Mouse (Mus musculus) embryo, embryonic 11 days (tissue): Measurements from ENCODE around the gene Rasa3.

ENCODE experiments used
- DNase-seq: peaks from one replicate; pipeline ENCODE4 v3.0.0-alpha.2; 2015

Gene Rasa3

GRCm38 (mm10) chr8:13684131-13684530 is 6.7 kb upstream of the Rasa3 start:
- no peak for DNase-seq

- DNase-seq = no peak
These were observed 779 bp upstream of the Rasa3 start for GRCm38 (mm10) chr8:13678182-13678581.

GRCm38 (mm10) chr8:13676701-13677412 is 546 bp downstream of the Rasa3 start:
- peak; percentile 76 for DNase-seq

GRCm38 (mm10) chr8:13676302-13676700 is 1.1 kb downstream of the Rasa3 start:
- peak; percentile 73 for DNase-seq

- no peak for DNase-seq
These were observed 1.9 kb downstream of the Rasa3 start for GRCm38 (mm10) chr8:13675524-13675923.

- DNase-seq = no peak
These were observed 2.3 kb downstream of the Rasa3 start for GRCm38 (mm10) chr8:13675121-13675520.

- peak; percentile 25 for DNase-seq
These were observed 3.0 kb downstream of the Rasa3 start for GRCm38 (mm10) chr8:13674294-13675010.

- DNase-seq = no peak
These were observed 4.2 kb downstream of the Rasa3 start for GRCm38 (mm10) chr8:13673215-13673614.

GRCm38 (mm10) chr8:13671246-13672003 is 6.0 kb downstream of the Rasa3 start:
- no peak for DNase-seq

- no peak for DNase-seq
These were observed 7.4 kb downstream of the Rasa3 start for GRCm38 (mm10) chr8:13670011-13670471.

GRCm38 (mm10) chr8:13668367-13668766 is 9.0 kb downstream of the Rasa3 start:
- DNase-seq = peak; percentile 53

- peak; percentile 56 for DNase-seq
These were observed 9.5 kb downstream of the Rasa3 start for GRCm38 (mm10) chr8:13667917-13668316.

- no peak for DNase-seq
These were observed 11.5 kb downstream of the Rasa3 start for GRCm38 (mm10) chr8:13665944-13666343.

GRCm38 (mm10) chr8:13665538-13665937 is 11.9 kb downstream of the Rasa3 start:
- DNase-seq = no peak

GRCm38 (mm10) chr8:13664711-13665210 is 12.6 kb downstream of the Rasa3 start:
- DNase-seq = no peak

- no peak for DNase-seq
These were observed 17.1 kb downstream of the Rasa3 start for GRCm38 (mm10) chr8:13660323-13660722.

GRCm38 (mm10) chr8:13657479-13657878 is 19.9 kb downstream of the Rasa3 start:
- DNase-seq = no peak

GRCm38 (mm10) chr8:13655033-13655351 is 22.4 kb downstream of the Rasa3 start:
- no peak for DNase-seq

GRCm38 (mm10) chr8:13654350-13655032 is 22.9 kb downstream of the Rasa3 start:
- DNase-seq = no peak

- no peak for DNase-seq
These were observed 26.7 kb downstream of the Rasa3 start for GRCm38 (mm10) chr8:13650541-13651191.

- DNase-seq = no peak
These were observed 28.3 kb downstream of the Rasa3 start for GRCm38 (mm10) chr8:13649154-13649515.

- peak; percentile 49 for DNase-seq
These were observed 28.8 kb downstream of the Rasa3 start for GRCm38 (mm10) chr8:13648377-13649153.
